Mouse (Mus musculus) layer of hippocampus, adult 9-11 months (tissue): Measurements from ENCODE around the gene Rftn1.
"Not testable (repeated sequence)": the region's sequence is repeated elsewhere in the genome, so short reads cannot be mapped to it uniquely, and the experiment has no call there.

Source experiments
- DNase-seq: peaks from one replicate; pipeline ENCODE4 v3.0.0; 2022

The Rftn1 gene

GRCm38 (mm10) chr17:50190131-50191015 is at the start of gene Rftn1:
Gene Rftn1 (minus strand): TSS chr17:50190674.
- peak; percentile 23 for DNase-seq

GRCm38 (mm10) chr17:50237818-50238610 is 47.5 kb upstream of the Rftn1 start:
- no peak for DNase-seq

- DNase-seq: peak; percentile 75
Observed at GRCm38 (mm10) chr17:50237436-50237709, 46.9 kb upstream of the Rftn1 start.

DNA sequence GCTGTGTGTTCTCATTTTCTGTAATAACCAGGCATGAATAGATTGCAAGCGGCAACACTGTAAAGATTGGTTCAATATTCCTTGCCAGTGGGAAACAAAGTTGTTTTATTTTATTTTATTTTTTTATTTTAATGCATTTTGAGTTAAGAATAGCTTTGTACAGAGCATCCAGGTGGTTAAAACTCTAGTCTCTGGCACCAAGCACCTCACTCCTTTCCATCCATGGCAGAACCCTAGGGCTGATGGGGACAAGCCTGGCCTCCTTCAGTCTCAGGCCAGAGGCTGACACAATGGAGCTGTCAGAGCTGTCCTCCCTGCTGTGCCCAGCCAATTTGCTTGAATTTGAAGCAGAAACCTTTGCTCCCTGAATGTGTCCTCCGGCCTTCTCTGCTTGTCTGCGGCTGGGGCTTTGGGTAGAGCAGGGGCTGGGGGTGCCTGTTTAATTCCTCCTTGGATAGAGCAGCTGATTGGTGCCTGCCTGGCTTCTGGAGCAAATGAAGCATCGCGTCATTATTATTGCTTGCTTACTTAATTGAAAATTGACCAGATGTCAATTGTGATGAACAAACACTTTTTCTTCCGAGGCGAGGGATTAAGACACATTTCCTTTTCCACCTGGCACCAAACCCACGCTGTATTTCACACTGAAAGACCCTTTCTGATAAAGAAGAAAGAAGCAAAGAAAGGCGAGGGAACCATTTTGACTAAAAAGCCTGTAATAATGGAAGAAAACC is 46.4 kb upstream of the Rftn1 start:
- DNase-seq: no peak

- DNase-seq: no peak
Observed at GRCm38 (mm10) chr17:50235943-50236701, 45.6 kb upstream of the Rftn1 start.

DNA sequence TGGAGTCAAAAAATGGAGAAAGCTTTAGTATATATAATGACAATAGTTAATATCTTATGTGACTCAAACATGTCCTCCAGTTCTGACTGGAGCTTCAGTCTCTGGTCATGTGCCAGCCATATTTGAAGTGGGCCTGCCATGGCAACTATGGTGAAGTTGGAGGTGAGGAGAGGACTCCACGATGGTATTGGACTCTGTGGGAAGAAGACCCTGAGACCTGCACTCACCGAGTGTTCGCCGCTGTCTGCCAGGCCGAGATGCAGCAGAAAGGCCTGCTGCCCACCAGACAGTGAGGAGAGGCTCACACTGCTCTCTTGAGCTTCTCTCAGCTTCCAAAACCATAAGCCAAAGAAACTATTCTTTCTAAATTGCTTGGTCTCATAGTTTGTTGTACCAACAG is 43.5 kb upstream of the Rftn1 start:
- DNase-seq: no peak

DNA sequence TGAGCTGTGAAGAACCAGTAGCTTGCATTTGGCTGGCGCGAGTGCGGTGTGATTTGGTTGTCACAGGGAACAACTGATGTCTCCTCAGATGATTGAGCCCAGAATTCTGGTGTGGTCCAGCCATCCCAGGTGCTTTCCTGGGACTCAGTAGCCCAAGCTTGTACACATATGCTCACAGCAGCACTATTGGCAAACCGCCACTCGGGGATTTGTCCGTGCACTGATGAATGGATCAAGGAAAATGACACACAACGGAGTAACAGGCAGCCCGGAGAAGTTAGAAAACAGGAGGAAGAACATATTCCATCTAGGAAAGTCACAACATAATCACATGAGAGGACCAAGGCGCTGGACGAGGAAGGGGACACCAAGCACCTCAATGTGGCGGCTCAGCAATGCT is 42.3 kb upstream of the Rftn1 start:
- DNase-seq: no peak

DNA sequence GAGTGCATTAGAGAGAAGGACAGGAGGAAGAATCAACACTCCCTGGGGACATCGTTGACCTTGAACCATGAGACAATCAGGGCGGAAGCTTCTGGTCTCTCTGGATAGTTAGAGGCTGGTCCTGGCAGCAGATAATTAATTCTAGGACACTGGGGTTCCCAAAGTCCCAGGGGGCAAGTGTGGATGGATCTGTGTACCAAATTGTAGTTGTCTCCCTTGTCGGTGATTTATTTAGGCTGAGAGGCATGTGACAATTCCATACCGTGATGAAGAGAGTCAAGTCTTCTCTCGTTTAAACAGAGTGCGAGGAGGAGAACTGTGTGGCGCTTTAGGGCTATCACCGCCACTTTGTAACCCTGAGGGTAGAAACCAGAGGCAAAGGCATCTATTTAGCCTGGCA is 40.7 kb upstream of the Rftn1 start:
- no peak for DNase-seq

- no peak for DNase-seq
Observed at GRCm38 (mm10) chr17:50229534-50229933, 39.1 kb upstream of the Rftn1 start.

DNA sequence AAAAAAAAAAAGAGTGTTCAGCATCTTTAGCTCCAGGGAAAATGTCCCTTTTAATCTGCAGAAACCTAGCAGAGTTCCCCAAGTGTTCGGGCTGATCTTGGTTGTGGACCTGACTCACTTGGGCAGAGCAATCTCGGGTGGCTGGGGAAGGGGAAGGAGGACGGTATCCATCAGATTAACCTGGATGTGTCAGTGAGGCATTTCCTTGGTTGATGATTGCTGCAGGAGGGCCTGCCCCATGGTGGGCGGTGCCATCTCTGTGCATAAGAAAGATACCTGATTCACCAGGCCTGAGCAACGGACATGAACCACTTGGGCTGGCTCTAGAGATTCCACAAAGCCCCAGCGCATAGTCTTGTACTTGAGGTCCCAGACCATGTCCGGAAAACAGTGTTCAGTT is 36.9 kb upstream of the Rftn1 start:
- DNase-seq: no peak

- no peak for DNase-seq
Observed at GRCm38 (mm10) chr17:50224718-50225117, 34.2 kb upstream of the Rftn1 start.

DNA sequence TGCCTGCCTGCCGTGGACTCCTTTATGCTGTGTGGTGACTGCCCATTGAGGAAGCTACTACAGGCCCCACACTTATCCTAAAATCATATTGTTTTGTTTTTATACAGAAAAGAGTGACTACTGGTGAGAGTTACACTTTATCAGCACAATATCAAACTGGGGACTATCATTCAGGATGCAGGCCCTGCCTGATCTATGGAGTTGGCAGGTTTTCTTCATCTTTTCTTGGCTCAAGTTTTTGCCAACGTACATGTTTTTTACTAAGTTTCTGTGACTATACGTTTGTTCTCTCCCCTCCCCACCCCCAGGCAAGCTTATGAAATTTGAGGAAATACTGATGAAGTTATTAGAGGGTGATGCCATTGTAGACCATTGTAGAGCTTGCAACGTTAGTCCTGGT is 27.5 kb upstream of the Rftn1 start:
- no peak for DNase-seq

DNA sequence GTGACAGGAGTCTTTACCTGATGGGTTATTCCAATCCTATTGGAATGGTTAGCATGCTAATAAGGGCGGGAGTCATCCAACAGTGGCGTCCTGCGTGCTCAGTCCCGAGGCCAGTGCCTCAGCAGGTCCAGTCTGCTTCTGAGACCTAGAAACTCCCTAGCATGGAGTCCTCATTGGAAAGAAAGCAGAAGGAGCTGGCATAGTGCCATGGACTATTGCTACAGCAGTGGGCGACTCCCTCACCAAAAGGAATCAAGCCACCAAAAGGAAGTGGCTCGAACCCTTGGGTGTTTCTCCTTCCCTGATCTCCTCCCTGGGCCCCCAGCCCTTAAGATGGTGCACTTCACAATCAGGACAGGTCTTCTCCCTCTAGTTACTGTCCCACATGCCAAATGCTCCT is 24.6 kb upstream of the Rftn1 start:
- DNase-seq: no peak

GRCm38 (mm10) chr17:50213117-50213516 is 22.6 kb upstream of the Rftn1 start:
- DNase-seq: no peak

- no peak for DNase-seq
Observed at GRCm38 (mm10) chr17:50211816-50212215, 21.3 kb upstream of the Rftn1 start.

- no peak for DNase-seq
Observed at GRCm38 (mm10) chr17:50209831-50210230, 19.4 kb upstream of the Rftn1 start.

DNA sequence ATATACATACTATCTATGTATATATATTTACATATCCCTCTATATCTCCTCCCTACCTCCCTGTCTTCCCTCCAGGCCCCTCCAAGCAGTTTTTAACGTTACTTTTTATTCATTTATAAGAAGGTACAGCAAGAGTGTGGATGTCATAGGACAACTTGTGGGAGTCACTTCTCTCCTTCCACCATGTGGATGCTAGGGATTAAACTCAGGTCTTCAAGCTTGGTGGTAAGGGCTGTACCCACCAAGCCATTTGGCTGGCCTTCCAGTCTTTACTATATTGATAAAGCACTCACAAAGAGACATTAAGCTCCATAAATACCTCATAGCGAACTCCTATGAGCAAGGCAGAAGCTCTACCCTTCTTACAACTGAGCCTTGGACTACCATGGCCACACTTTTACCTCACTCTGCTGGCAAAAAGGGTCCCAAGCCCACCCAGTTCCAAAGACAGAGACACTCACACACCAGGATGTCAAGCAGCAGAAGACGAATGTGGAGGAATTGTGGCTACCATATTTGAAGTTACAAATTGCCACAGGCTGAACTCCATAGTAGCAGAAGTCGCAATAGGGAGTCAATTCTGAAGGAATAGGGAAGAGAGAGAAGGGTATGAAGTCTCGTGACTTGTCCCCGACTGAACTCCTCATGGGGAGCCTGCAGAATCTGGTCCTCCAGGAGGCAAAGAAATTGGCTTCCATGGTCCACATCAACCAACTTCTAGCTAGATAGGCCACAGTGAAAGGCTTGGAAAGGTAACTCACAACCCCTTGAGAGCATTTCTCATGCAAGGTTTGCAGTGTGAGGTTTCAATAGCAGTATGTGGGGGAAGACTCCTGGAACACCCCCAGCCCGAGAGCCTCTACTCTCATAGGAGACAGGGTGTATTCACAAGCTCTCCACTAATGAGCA is 17.9 kb upstream of the Rftn1 start:
- DNase-seq: no peak

DNA sequence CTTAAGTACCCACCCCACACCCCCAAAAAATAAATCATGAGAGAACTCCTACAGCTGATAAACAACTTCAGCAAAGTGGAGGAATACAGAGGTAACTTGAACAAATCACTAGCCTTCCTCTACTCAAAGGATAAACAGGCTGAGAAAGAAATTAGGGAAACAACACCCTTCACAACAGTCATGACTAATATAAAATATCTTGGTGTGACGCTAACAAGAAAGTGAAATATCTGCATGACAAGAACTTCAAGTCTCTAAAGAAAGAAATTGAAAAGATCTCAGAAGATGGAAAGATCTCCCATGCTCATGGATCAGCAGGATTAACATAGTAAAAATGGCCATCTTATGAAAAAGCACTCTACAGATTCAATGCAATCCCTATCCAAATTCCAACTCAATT is 15.8 kb upstream of the Rftn1 start:
- not testable (repeated sequence) for DNase-seq

GRCm38 (mm10) chr17:50205840-50206239 is 15.4 kb upstream of the Rftn1 start:
- not testable (repeated sequence) for DNase-seq

DNA sequence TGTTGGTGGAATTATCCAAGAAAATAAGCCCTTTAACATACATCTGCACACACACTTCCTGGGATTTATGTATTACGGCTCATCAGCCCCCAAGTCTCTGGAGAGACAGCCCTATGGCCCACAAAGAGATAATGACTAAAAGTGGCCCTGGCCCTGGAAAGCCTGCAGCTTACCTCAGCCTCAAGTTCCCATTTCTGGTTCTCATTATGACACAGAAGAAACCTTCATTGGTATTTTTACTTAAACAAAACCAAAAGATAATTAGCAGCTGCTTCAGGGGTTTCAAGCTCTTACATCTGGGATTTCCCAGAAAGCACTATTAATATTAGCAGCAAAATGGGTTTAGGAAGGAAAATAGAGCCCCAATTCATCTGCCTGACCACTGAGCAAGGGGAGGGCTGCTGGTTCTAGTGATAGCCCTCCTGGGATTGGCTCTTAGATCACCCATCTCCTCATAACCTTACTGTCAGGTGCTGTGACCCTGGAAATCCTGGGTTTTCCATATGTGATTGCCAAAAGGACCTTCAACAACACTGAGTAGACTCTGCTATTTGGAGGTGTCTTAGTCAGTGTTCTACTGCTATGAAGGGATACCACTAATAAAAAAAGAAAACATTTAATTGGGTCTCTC is 14.8 kb upstream of the Rftn1 start:
- no peak for DNase-seq

GRCm38 (mm10) chr17:50201828-50202445 is 11.5 kb upstream of the Rftn1 start:
- DNase-seq: peak; percentile 31
